Mouse (Mus musculus) neural tube, embryonic 11.5 days (tissue): ENCODE measurements around the gene Depdc5. TPM values are rescaled to one million over a fixed set of nuclear protein-coding genes. Genes with fewer than 3 reads are reported as not detected.

Experiments
- ATAC-seq: fragments of 200-750 bp; cut with Nextera tagmentation; 2 replicates; pipeline ENCODE4 v1.8.0; 2017; ENCODE audit warnings: moderate number of reproducible peaks, mild to moderate bottlenecking, moderate TSS enrichment, moderate library complexity; ENCODE audit not compliant: insufficient read depth, low FRiP score, low TSS enrichment
- DNase-seq: peaks from one replicate; pipeline ENCODE4 v3.0.0-alpha.2; 2015; ENCODE audit warnings: low spot score
- H3K27ac ChIP-seq: fragments of 300-500 bp; sonication (generic); 2 replicates; pipeline ENCODE4 v1.5.1; 2014; ENCODE audit warnings: low read depth, mild to moderate bottlenecking, low read length
- H3K27me3 ChIP-seq: fragments of 300-500 bp; sonication (generic); 2 replicates; pipeline ENCODE4 v1.6.1; 2014; ENCODE audit warnings: mild to moderate bottlenecking, low read length, mixed read lengths; ENCODE audit not compliant: control insufficient read depth, insufficient read depth
- H3K36me3 ChIP-seq: fragments of 300-500 bp; sonication (generic); 2 replicates; pipeline ENCODE4 v1.6.1; 2014; ENCODE audit warnings: mild to moderate bottlenecking, low read length, moderate library complexity, mixed read lengths; ENCODE audit not compliant: control insufficient read depth, insufficient read depth
- H3K4me1 ChIP-seq: fragments of 300-500 bp; sonication (generic); 2 replicates; pipeline ENCODE4 v1.6.1; 2014; ENCODE audit warnings: low read length, mixed read lengths; ENCODE audit not compliant: control insufficient read depth, insufficient read depth
- H3K4me2 ChIP-seq: fragments of 300-500 bp; sonication (generic); 2 replicates; pipeline ENCODE4 v1.6.1; 2014; ENCODE audit warnings: low read depth, mild to moderate bottlenecking, moderate library complexity
- H3K4me3 ChIP-seq: fragments of 300-500 bp; sonication (generic); 2 replicates; pipeline ENCODE4 v1.5.1; 2014; ENCODE audit warnings: low read depth, low read length
- H3K9ac ChIP-seq: fragments of 300-500 bp; sonication (generic); 2 replicates; pipeline ENCODE4 v1.6.1; 2014; ENCODE audit warnings: mild to moderate bottlenecking, low read length
- H3K9me3 ChIP-seq: fragments of 300-500 bp; sonication (generic); 2 replicates; pipeline ENCODE4 v1.6.1; 2016; ENCODE audit warnings: low read length; ENCODE audit not compliant: control insufficient read depth
- WGBS: fragments of 180-500 bp; shearing (Covaris S2); extraction: QIAGEN DNeasy Blood & Tissue Kit; methylation state at CpG from one replicate; pipeline ENCODE4 v1.1.7; 2014; 5-methylcytosine and 5-hydroxymethylcytosine counted together
- polyA plus RNA-seq: library from polyadenylated mRNA; unstranded; fragments of >200 nt; fragmentation: Nextera tagmentation; extraction: Ambion mirVana; gene quantifications from 2 replicates; pipeline ENCODE4 v1.2.1, GENCODE M21; 2014

Gene Depdc5
- polyA plus RNA-seq, 1 experiment from 2014 or later, result 39.7 TPM

DNA sequence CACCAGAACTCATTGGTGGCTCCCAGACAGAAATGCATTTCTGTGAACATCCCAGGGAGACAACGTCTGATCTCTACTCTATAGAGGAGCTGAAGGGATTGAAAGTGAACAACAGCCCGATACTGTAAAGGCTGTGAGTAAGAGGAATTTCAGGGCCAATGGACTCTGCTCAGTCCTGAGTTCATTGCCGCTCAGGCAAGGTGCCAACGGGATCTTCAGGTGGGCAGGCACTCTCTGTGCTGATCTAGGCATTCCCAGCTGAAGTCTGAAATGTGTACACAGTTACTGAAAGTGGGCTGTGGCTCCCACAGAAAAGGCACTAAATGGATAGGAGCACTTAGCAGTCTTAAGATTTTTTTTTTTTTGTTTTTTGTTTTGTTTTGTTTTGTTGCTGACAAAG is 135.3 kb downstream of the Depdc5 start:
- Histone ChIP-seq H3K36me3 (no peaks in the 10 kb centered on the region), H3K9me3 (no peaks in the 10 kb centered on the region), H3K4me2 (no peak overlapping the region), H3K27me3 (no peaks in the 10 kb centered on the region), H3K4me3 (no peak overlapping the region), H3K9ac (no peak overlapping the region), H3K4me1 (no peaks in the 10 kb centered on the region), H3K27ac (no peak overlapping the region)
- DNase-seq (no peak), ATAC-seq (no peak)
- WGBS, result 85% methylated on average over 4 of the region's 4 CpGs

DNA sequence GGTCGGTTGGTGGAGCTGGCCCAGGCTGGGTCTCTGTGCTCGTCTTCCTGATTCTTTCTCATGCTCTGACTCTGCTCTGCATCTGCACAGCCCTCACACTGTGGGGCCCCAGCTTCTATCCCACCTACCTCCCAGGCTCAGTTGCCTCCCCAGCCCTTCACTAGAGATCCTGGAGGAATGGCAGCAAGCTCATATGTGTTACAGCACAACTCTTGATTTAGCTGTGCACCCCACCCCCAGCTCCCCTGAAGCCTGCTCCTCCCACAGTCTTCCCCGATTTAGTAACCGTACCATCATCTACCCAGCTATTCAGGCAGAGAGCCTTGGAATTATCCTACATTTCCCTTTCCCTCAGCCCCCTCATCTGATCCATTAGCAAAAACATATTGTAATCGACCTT is 137.6 kb downstream of the Depdc5 start:
- H3K9ac ChIP-seq, result no peak overlapping the region
- DNase-seq (no peak), ATAC-seq (no peak)
- WGBS, result 78% methylated on average over 5 of the region's 5 CpGs
- H3K4me2 ChIP-seq, result no peak overlapping the region
- H3K4me3 ChIP-seq, result no peak overlapping the region
- no peak overlapping the region for H3K27ac ChIP-seq
- H3K4me1 ChIP-seq, result no peaks in the 10 kb centered on the region
- no peaks in the 10 kb centered on the region for H3K36me3 ChIP-seq
- no peaks in the 10 kb centered on the region for H3K9me3 ChIP-seq
- H3K27me3 ChIP-seq, result no peaks in the 10 kb centered on the region

DNA sequence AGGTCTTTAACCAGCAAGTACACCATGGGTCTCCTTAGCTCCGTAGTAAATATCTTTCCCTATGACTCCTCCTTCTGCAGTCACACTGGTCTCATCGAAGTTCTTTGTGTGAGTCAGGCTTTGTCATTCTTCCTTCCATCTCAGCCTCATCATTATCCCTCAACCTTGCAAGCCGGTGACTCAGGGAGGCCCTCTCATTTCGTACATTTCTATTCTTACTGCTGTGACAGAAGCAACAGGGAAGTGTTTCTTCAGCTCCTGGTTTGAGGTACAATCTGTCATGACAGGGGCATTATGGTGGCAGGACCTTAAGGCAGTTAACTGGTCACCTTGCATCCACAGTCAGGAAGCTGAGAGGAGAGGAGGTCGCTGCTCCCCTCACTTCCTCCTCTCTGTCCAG is 139.3 kb downstream of the Depdc5 start:
- Histone ChIP-seq H3K36me3 (no peaks in the 10 kb centered on the region), H3K27me3 (no peaks in the 10 kb centered on the region), H3K4me1 (no peaks in the 10 kb centered on the region), H3K4me2 (no peak overlapping the region), H3K27ac (no peak overlapping the region), H3K9me3 (no peaks in the 10 kb centered on the region), H3K9ac (no peak overlapping the region), H3K4me3 (no peak overlapping the region)
- WGBS, result 86% methylated on average over 5 of the region's 5 CpGs
- no peak for ATAC-seq
- no peak for DNase-seq

DNA sequence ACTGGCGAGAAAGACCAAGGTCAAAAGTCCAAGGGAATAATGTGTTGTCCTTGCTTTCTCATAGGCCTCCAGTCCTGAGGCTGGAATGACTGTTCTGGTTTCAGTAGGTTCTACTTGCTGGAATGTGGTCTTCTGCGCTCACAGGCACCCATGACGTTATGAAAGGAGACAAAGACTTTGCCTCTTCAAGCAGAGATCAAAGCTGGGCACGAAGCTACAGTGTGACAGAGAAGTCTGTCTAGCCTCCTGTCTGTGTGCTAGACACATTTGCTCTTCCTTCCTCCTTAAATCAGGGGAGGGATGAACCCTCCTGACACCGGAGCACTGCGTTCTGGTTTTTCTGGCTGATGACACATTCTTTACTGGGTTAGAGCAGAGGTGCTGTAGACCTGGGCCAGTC is 140.0 kb downstream of the Depdc5 start:
- Histone ChIP-seq H3K4me3 (no peak overlapping the region), H3K4me2 (no peak overlapping the region), H3K4me1 (no peaks in the 10 kb centered on the region), H3K36me3 (no peaks in the 10 kb centered on the region), H3K27me3 (no peaks in the 10 kb centered on the region), H3K9me3 (no peaks in the 10 kb centered on the region), H3K27ac (no peak overlapping the region), H3K9ac (no peak overlapping the region)
- no peak for ATAC-seq
- WGBS, result 77% methylated on average over 6 of the region's 6 CpGs
- no peak for DNase-seq

DNA sequence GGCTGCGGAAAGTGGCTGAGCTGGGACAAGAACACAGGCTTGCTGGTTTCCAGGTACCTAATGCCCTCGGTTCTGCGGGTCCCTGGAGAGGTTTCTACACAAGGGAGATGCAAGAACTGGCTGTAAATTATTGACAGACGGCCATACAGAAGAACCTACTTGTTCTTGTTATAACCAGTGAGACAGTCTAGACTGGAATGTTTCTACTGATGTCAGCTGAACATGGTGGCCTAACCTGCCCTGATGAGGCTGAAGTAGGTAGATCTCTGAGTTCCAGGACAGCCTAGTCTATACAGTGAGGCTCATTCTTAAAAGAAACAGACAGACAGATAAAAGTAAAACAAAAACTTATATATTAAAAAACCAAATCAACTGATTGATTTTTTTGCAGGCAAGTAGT is 140.6 kb downstream of the Depdc5 start:
- H3K9ac ChIP-seq, result no peak overlapping the region
- no peak for DNase-seq
- 80% methylated on average over 4 of the region's 4 CpGs for WGBS

DNA sequence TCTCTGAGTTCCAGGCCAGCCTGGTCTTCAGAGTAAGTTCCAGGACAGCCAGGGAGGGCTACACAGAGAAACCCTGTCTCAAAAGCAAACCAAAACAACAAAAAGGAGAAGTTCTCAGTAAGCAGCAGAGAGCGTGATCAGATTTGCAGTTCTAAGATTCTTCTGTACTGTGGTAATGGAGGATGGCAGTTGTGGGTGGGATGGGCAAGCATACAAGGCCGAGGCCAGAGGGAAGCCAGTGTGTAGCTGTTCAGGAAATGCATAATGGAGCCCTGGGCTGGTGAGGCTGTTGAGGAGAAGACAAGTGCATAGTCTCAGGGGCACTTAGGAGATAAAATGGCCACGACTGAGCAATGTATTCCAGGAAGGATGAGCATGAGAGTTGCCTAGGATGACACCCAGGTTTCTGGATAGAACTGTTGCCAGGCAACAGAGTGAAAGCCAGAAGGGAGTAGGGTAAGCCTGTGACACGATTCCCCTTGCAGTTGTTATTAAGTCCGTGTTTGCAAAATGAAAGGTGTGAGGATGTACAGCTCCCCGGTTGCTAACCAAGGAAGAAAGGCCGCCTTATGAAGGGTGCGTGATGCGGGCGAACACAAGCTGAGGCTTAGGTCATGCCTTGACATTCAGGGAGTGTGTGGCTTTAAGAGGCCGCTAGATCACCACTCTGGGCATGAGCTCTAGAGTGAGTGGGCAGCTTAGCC is 142.1 kb downstream of the Depdc5 start:
- DNase-seq (no peak), ATAC-seq (no peak)
- Histone ChIP-seq H3K9me3 (no peaks in the 10 kb centered on the region), H3K4me3 (no peak overlapping the region), H3K4me2 (no peak overlapping the region), H3K4me1 (no peaks in the 10 kb centered on the region), H3K27ac (no peak overlapping the region), H3K27me3 (no peaks in the 10 kb centered on the region), H3K36me3 (no peaks in the 10 kb centered on the region), H3K9ac (no peak overlapping the region)
- WGBS, result 86% methylated on average over 11 of the region's 11 CpGs

More for the DNA sequence above, 140.6 kb downstream of the Depdc5 start:
- no peak overlapping the region for H3K4me2 ChIP-seq
- H3K27ac ChIP-seq, result no peak overlapping the region
- H3K4me1 ChIP-seq, result no peaks in the 10 kb centered on the region
- no peak overlapping the region for H3K4me3 ChIP-seq
- H3K36me3 ChIP-seq, result no peaks in the 10 kb centered on the region
- no peaks in the 10 kb centered on the region for H3K27me3 ChIP-seq
- ATAC-seq, result no peak
- H3K9me3 ChIP-seq, result no peaks in the 10 kb centered on the region

DNA sequence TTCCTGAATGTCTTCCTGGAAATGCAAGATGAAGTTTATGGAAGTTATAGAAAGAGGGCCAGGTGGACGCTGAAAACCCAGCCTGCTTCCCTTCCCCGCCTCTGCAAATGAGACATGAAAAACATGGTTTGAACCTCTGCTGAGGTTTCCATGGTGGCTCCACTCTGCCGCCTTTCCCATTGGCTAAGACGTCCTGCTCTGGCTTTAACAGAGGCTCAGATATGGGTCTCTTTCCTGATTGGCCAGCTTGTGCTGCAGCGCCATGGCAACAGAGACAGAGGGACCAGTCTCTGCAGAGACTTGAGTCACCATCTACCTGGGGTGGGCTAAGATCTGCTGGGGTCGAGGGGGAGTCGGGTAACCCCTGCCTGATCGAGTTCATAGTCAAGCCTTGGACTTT is 143.2 kb downstream of the Depdc5 start:
- no peak overlapping the region for H3K9ac ChIP-seq
- no peak for ATAC-seq
- H3K9me3 ChIP-seq, result no peaks in the 10 kb centered on the region
- no peak overlapping the region for H3K4me3 ChIP-seq
- WGBS, result 45% methylated on average over 8 of the region's 8 CpGs
- no peak overlapping the region for H3K4me2 ChIP-seq
- H3K27ac ChIP-seq, result no peak overlapping the region
- no peaks in the 10 kb centered on the region for H3K36me3 ChIP-seq
- no peaks in the 10 kb centered on the region for H3K27me3 ChIP-seq
- H3K4me1 ChIP-seq, result no peaks in the 10 kb centered on the region
- DNase-seq, result peak; percentile 19

DNA sequence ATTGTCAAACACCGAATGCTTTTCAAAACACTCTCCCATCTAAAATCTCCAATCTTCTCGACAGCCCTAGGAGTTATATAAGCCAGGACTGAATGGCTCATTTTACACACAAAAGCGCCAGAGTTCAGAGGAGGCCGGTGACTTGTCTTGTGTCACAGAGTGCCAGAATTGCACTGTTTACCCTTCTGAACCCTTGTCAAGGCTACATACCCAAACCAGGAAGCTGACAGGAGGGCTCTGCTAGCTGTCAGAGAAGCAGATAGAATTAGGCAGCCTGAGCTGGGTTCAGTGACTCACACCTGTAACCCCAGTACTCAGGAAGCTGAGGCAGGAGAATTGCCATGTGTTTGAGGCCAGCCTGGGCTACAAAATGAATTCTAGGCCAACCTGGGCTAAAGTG is 143.9 kb downstream of the Depdc5 start:
- ATAC-seq (no peak), DNase-seq (no peak)
- H3K36me3 ChIP-seq, result no peaks in the 10 kb centered on the region
- H3K4me2 ChIP-seq, result no peak overlapping the region
- H3K9me3 ChIP-seq, result no peaks in the 10 kb centered on the region
- 79% methylated on average over 4 of the region's 4 CpGs for WGBS
- no peak overlapping the region for H3K27ac ChIP-seq
- no peak overlapping the region for H3K4me3 ChIP-seq
- H3K4me1 ChIP-seq, result no peaks in the 10 kb centered on the region
- H3K9ac ChIP-seq, result no peak overlapping the region
- H3K27me3 ChIP-seq, result no peaks in the 10 kb centered on the region

DNA sequence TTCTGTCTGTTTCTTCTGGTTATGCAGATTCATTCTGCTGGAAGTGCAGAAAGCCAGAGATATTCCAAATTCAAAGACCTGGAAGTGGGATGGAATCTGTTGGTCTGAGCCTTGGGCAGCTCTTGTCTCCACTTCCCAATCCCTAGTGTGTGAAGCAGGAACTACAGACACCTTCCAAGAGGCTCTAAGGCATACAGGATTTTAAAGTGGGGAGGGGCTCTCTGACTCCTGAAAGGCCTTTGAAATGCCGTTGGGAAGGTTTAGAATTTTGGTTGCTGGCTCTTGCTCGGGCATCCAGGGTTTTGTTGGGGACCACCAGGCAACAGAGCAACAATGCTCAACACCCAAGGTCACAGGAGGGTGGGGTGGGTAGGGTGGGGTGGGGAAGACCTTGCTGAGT is 145.8 kb downstream of the Depdc5 start:
- no peak overlapping the region for H3K4me3 ChIP-seq
- no peak overlapping the region for H3K9ac ChIP-seq

More for the DNA sequence above, 145.8 kb downstream of the Depdc5 start:
- no peaks in the 10 kb centered on the region for H3K36me3 ChIP-seq
- no peaks in the 10 kb centered on the region for H3K9me3 ChIP-seq
- H3K4me2 ChIP-seq, result no peak overlapping the region
- ATAC-seq, result no peak
- no peak for DNase-seq
- 64% methylated on average over 2 of the region's 2 CpGs for WGBS
- no peaks in the 10 kb centered on the region for H3K27me3 ChIP-seq
- no peak overlapping the region for H3K27ac ChIP-seq
- no peaks in the 10 kb centered on the region for H3K4me1 ChIP-seq
